Mouse (Mus musculus) forebrain, embryonic 14.5 days (tissue): ENCODE measurements around the gene B4galnt2. TPM values are rescaled to one million over a fixed set of nuclear protein-coding genes. Genes with fewer than 3 reads are reported as not detected.
A peak's percentile ranks its signal among the peaks of the same experiment; 100 is the strongest.

Source experiments
- ATAC-seq: fragments of 200-750 bp; cut with Nextera tagmentation; 2 replicates; pipeline ENCODE4 v1.8.0; 2017; ENCODE audit warnings: mild to moderate bottlenecking, moderate library complexity
- DNase-seq: peaks from one replicate; pipeline ENCODE4 v3.0.0-alpha.2; 2015; ENCODE audit warnings: low spot score
- H3K27ac ChIP-seq: fragments of 300-500 bp; sonication (generic); 2 replicates; pipeline ENCODE4 v1.5.1; 2014; ENCODE audit warnings: low read depth, mild to moderate bottlenecking, control low read depth, low read length, moderate library complexity
- H3K27me3 ChIP-seq: fragments of 300-500 bp; sonication (generic); replicated peaks from 2 replicates; pipeline ENCODE4 v1.6.1; 2014; ENCODE audit warnings: low read length, control low read depth, mixed read lengths; ENCODE audit not compliant: control insufficient read depth, insufficient read depth
- H3K36me3 ChIP-seq: fragments of 300-500 bp; sonication (generic); 2 replicates; pipeline ENCODE4 v1.6.1; 2014; ENCODE audit warnings: low read length, control low read depth; ENCODE audit not compliant: control insufficient read depth, insufficient read depth
- H3K4me1 ChIP-seq: fragments of 300-500 bp; sonication (generic); 2 replicates; pipeline ENCODE4 v1.6.1; 2014; ENCODE audit warnings: antibody characterized with exemption, low read length, control low read depth; ENCODE audit not compliant: control insufficient read depth, insufficient read depth
- H3K4me2 ChIP-seq: fragments of 300-500 bp; sonication (generic); 2 replicates; pipeline ENCODE4 v1.6.1; 2014; ENCODE audit warnings: mild to moderate bottlenecking, control low read depth, low read length
- H3K4me3 ChIP-seq: fragments of 300-500 bp; sonication (generic); 2 replicates; pipeline ENCODE4 v1.5.1; 2014; ENCODE audit warnings: low read depth, low read length, control low read depth
- H3K9ac ChIP-seq: fragments of 300-500 bp; sonication (generic); 2 replicates; pipeline ENCODE4 v1.6.1; 2014; ENCODE audit warnings: mild to moderate bottlenecking, low read length, control low read depth, moderate library complexity
- H3K9me3 ChIP-seq: fragments of 300-500 bp; sonication (generic); replicated peaks from 2 replicates; pipeline ENCODE4 v1.6.1; 2016; ENCODE audit warnings: low read length, control low read depth, mixed read lengths; ENCODE audit not compliant: control insufficient read depth
- WGBS: fragments of 180-500 bp; shearing (Covaris S2); extraction: QIAGEN DNeasy Blood & Tissue Kit; methylation state at CpG from one replicate; pipeline ENCODE4 v1.1.7; 2014; 5-methylcytosine and 5-hydroxymethylcytosine counted together
- polyA plus RNA-seq: library from polyadenylated mRNA; unstranded; fragments of >200 nt; fragmentation: Nextera tagmentation; extraction: Ambion mirVana; gene quantifications from 2 replicates; pipeline ENCODE4 v1.2.1, GENCODE M21; 2014

B4galnt2 gene
- not detected in 2 replicates for polyA plus RNA-seq

DNA sequence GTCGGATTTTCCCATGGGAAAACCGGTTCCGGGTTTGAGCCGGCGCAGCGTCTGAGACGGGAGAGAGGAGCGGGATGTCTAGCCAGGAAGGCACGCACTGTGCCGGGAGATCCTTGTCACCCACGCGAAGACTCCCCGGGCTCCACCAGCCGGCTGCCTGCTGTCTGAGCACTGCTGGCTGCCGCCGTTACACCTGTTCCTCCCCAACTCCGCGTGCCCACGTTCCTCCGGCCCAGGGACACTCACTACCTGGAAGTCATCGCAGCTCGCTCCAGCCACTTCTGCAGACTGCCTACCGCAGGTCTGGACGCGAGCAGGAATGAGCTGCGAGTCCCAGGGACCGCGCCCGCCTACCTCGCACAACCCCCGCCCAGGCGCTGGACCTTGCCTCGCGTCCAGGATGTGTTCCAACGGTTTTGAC is at the start of gene B4galnt2:
Gene B4galnt2, minus strand, starts transcription at position 321 of the 421 bp plus-strand sequence.
- Histone ChIP-seq H3K36me3 (no peaks in the 10 kb centered on the region), H3K9me3 (no peaks in the 10 kb centered on the region), H3K4me1 (0 out of 2 replicates have a peak, but pooled peaks cover 2% of the 10 kb centered on the region), H3K4me2 (peak within 1 kb of the TSS; percentile 35; the same call in 1 of the 2 replicates), H3K27me3 (peaks cover 63% of the 10 kb centered on the region), H3K9ac (0 out of 2 replicates have a peak within 1 kb of the TSS, but pooled peaks have one; percentile 13), H3K27ac (no peak within 1 kb of the TSS), H3K4me3 (peak within 1 kb of the TSS; percentile 11; the same call in 1 of the 2 replicates)
- WGBS = under 1% methylated on average over 35 of the region's 35 CpGs
- ATAC-seq (no peak), DNase-seq (peak; percentile 5)

DNA sequence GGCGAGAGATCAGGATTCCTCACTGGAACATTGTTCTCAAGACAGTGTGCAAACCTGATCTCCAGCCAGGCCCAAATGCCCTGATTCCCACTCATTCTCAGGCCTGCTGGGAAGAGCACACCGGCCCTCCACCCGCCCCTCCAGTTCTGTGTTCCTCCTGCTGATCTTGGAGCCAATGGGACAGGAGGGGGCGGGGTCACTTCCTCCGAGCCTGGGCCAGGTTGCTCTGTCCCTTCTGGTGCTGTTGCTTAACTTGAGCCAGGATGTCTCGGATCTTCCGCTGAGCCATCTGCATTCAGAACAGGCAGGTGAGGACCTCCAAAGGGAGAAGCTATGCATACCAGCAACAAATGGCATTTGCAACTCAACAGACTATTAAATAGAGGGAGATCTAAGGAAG is 48.6 kb upstream of the B4galnt2 start:
- peaks cover 83% of the 10 kb centered on the region for H3K36me3 ChIP-seq
- no peaks in the 10 kb centered on the region for H3K9me3 ChIP-seq
- H3K27ac ChIP-seq = no peak overlapping the region
- H3K27me3 ChIP-seq = no peaks in the 10 kb centered on the region
- DNase-seq (no peak), ATAC-seq (no peak)
- H3K4me1 ChIP-seq = no peaks in the 10 kb centered on the region
- 71% methylated on average over 7 of the region's 7 CpGs for WGBS
- no peak overlapping the region for H3K9ac ChIP-seq
- no peak overlapping the region for H3K4me2 ChIP-seq
- no peak overlapping the region for H3K4me3 ChIP-seq

DNA sequence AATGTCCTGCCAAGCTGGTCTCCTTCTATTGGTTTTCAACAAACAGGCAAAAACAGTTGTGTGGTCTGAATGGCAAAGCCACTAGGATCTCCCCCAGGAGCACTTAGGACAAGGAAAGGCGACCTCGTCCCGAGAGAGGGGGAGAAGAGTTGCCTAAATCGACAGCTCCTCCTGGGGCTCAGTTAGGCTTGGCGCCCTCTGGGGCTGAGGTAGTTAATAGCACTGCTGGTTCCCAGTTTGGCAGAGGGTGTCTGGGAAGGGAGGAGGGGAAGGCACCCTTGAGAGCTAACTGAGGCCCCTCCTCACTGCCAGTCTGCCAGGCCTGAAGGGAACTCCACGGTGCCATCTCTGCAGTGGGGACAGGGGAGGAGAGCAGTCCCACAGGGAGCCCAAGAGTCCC is 44.5 kb upstream of the B4galnt2 start:
- Histone ChIP-seq H3K4me1 (no peaks in the 10 kb centered on the region), H3K27ac (no peak overlapping the region), H3K4me3 (no peak overlapping the region), H3K36me3 (peaks cover 42% of the 10 kb centered on the region), H3K4me2 (no peak overlapping the region), H3K9me3 (no peaks in the 10 kb centered on the region), H3K9ac (no peak overlapping the region), H3K27me3 (no peaks in the 10 kb centered on the region)
- DNase-seq = no peak
- ATAC-seq = no peak
- 56% methylated on average over 6 of the region's 6 CpGs for WGBS

DNA sequence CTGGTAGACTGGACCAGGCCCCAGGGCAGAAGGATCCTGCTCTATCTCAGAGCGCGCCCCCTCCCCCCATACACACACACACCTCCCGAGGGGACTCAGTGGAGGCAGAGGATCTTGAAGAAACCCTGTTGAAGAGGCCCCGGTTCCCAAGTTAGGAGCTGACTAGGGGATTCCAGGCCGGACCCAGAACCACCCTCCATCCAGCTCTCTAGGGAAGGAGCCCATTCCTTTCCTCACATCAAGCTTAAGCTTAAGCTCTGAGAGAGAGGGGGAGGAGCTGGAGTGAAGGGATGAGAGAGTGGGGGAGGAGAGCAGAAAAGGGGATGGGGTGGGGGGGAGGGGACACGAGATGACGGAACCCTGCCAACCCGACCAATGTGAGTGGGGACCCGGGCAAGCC is 43.6 kb upstream of the B4galnt2 start:
- no peak overlapping the region for H3K27ac ChIP-seq
- H3K4me1 ChIP-seq = no peaks in the 10 kb centered on the region
- H3K27me3 ChIP-seq = no peaks in the 10 kb centered on the region
- 70% methylated on average over 9 of the region's 9 CpGs for WGBS
- no peak for DNase-seq
- no peaks in the 10 kb centered on the region for H3K9me3 ChIP-seq
- no peak overlapping the region for H3K4me2 ChIP-seq
- H3K4me3 ChIP-seq = no peak overlapping the region
- peaks cover 33% of the 10 kb centered on the region for H3K36me3 ChIP-seq
- H3K9ac ChIP-seq = no peak overlapping the region
- no peak for ATAC-seq

DNA sequence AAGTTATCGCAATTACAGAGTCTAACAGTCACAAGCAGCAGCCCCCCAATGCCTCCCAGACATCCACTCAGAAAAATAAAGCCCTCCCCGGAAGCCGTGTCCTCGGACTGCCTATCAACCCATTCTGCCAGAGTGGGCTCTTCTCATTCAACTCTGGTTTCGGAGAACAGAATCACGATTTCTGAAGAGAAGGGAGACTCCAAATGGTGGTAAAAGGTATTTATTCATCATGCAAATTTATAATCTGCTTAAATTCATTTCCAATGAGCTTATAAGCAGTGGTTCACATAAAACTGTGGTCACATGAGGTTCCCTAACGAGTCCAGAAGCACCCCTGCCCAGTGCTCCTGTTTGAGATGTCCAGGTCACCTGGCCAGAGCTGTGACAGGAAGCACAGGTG is 42.7 kb upstream of the B4galnt2 start:
- Histone ChIP-seq H3K4me3 (no peak overlapping the region), H3K4me1 (no peaks in the 10 kb centered on the region), H3K27ac (no peak overlapping the region), H3K9ac (no peak overlapping the region), H3K36me3 (peaks cover 25% of the 10 kb centered on the region), H3K4me2 (no peak overlapping the region), H3K9me3 (no peaks in the 10 kb centered on the region), H3K27me3 (no peaks in the 10 kb centered on the region)
- ATAC-seq (no peak), DNase-seq (peak; percentile 15)
- WGBS = 67% methylated on average over 7 of the region's 7 CpGs

DNA sequence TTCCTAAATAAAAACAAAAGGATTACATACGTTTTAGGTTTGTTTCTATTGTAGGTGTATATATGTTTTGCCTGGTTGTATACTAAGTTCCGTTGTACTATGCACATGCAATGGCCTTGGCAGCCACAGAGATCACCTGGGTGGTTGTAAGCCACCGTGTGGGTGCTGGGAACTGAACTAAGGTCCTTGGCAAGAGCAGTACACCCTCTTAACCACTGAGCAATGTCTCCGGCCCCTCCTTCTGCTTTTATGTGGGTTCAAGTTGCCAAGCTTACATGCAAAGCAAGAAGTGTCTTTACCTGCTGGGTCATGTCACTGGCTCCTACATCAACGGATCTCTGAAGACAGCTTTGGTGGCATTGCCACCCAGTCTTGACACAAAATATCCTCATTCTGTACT is 38.6 kb upstream of the B4galnt2 start:
- Histone ChIP-seq H3K9me3 (no peaks in the 10 kb centered on the region), H3K4me2 (no peak overlapping the region), H3K27ac (no peak overlapping the region), H3K9ac (no peak overlapping the region), H3K27me3 (no peaks in the 10 kb centered on the region), H3K36me3 (no peaks in the 10 kb centered on the region), H3K4me1 (no peaks in the 10 kb centered on the region), H3K4me3 (no peak overlapping the region)
- DNase-seq (no peak), ATAC-seq (no peak)
- 85% methylated on average over 5 of the region's 5 CpGs for WGBS

DNA sequence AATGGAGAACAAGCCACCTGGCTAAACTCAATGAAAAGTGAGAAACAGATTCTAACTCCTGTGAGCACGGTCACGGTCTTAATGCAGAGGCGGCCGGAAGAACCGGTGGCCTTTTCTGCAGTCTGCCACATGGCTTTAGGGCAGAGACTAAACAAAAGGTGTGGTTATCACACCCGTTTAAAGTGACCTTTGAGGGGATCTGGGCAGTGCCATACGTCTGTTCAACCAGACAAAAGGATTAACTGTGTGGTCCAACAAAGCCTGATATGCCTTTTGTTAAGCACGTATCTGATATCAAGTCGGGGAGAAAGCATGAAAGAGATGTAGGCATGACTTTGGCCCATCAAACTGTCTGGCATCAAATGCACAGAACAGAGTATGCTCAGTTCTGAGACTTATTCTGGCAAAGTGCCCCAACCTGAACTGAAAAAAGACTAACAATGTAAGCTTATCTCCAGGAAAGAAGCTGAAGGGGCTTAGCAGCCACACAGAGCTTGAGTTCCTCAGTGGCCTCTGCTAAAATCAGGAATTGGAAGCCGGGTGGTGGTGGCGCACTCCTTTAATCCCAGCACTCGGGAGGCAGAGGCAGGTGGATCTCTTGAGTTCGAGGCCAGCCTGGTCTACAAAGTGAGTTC is 31.3 kb upstream of the B4galnt2 start:
- no peaks in the 10 kb centered on the region for H3K27me3 ChIP-seq
- ATAC-seq = no peak
- H3K36me3 ChIP-seq = no peaks in the 10 kb centered on the region
- no peak overlapping the region for H3K27ac ChIP-seq
- DNase-seq = peak; percentile 22
- no peak overlapping the region for H3K4me2 ChIP-seq
- H3K9me3 ChIP-seq = no peaks in the 10 kb centered on the region
- WGBS = 66% methylated on average over 13 of the region's 13 CpGs
- no peak overlapping the region for H3K4me3 ChIP-seq
- no peak overlapping the region for H3K9ac ChIP-seq
- H3K4me1 ChIP-seq = no peaks in the 10 kb centered on the region

DNA sequence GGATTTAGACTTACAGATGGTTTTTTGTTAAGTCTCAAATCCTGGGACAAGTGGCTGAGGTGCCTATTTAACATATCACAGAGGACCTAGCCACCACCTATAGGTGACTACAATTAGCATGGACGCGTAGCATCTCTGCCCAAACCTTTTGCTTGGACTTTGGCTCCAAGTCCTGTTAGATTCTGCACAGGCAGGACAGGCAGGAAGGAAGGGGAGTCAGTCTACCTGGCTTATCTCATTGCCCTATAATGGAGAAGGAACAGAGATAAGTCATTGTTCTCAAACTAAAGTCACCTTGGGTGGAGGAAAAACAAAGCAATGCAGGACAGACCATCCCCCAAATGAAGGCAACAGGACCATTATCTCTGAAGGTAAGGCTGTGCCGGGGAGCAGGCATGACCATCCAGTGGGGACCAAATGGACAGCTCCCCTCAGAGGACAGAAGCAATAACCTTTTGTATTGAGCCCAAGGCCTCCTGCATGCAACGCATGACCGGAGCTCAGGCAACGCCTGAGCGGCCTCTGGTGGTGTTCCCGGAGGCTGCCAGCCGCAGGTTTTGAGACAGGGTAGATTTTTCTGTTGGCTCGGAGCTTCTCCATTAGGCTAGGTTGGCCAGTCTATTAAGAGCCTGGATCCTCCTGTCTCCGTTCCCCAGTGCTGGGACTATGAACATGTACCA is 25.3 kb upstream of the B4galnt2 start:
- ATAC-seq (no peak), DNase-seq (no peak)
- no peaks in the 10 kb centered on the region for H3K27me3 ChIP-seq
- no peak overlapping the region for H3K4me3 ChIP-seq
- H3K9me3 ChIP-seq = no peaks in the 10 kb centered on the region
- H3K9ac ChIP-seq = no peak overlapping the region
- H3K4me1 ChIP-seq = no peaks in the 10 kb centered on the region
- 47% methylated on average over 11 of the region's 11 CpGs for WGBS
- H3K36me3 ChIP-seq = no peaks in the 10 kb centered on the region
- H3K27ac ChIP-seq = no peak overlapping the region
- H3K4me2 ChIP-seq = no peak overlapping the region

DNA sequence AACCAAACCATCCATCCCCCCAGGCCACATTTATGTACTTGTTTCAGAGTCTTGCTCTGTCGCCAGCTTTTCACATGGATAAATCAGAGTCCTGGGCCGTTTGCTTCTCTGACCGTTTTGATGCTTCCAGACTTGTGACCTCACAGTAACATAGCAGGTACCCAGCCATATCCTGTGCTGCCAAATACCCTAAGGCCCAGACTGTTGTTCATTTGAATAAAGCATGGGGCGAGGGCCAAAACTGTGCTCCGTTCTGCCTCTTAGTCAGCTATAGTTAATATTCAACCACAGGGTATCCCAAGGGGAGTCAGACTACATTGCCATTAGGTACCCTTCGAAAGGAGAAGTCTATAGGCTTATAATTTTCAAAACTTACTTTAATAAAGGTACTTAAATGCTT is 21.7 kb upstream of the B4galnt2 start:
- Histone ChIP-seq H3K4me3 (no peak overlapping the region), H3K4me2 (no peak overlapping the region), H3K27me3 (no peaks in the 10 kb centered on the region), H3K9me3 (no peaks in the 10 kb centered on the region), H3K4me1 (no peaks in the 10 kb centered on the region), H3K27ac (no peak overlapping the region), H3K36me3 (no peaks in the 10 kb centered on the region), H3K9ac (no peak overlapping the region)
- ATAC-seq = no peak
- 80% methylated on average over 6 of the region's 6 CpGs for WGBS
- no peak for DNase-seq
